Mouse (Mus musculus): ENCODE measurements around the gene Pcbp2. TPM values are rescaled to one million over a fixed set of nuclear protein-coding genes. Genes with fewer than 3 reads are reported as not detected.

The Pcbp2 gene
- polyA plus RNA-seq, 1 experiment from 2014 or later = 90.7 TPM

GRCm38 (mm10) chr15:102524892-102525485 lies 54.6 kb downstream of the Pcbp2 start, which contains the start of gene Npff:
Npff (minus strand) TSS chr15:102524942.
- no peak within 1 kb of the TSS for H3K27ac ChIP-seq (replicated peaks)
- ATAC-seq (ENCODE audit: low FRiP score, low TSS enrichment) = peak; percentile 50; the same call in 1 of the 2 replicates
- WGBS = 3% methylated on average over 3 of the region's 3 CpGs
- no peaks in the 10 kb centered on the region for H3K4me1 ChIP-seq (replicated peaks; ENCODE audit: control insufficient read depth, insufficient read depth)
- DNase-seq (ENCODE audit: low spot score) = peak; percentile 83
- H3K27me3 ChIP-seq (ENCODE audit: control insufficient read depth, insufficient read depth, low read length) = no peaks in the 10 kb centered on the region
- H3K9ac ChIP-seq (ENCODE audit: low read length) = no peak within 1 kb of the TSS
- TF ChIP-seq CTCF (IDR thresholded peaks at IDR 0.05; ENCODE audit: low read depth) (peak; percentile 96), EP300 (optimal IDR thresholded peaks at IDR 0.05) (no peak)
- no peaks in the 10 kb centered on the region for H3K9me3 ChIP-seq (ENCODE audit: control insufficient read depth, low read length)
- no peak within 1 kb of the TSS for H3K4me3 ChIP-seq (ENCODE audit: low read depth, low read length)
- no peak within 1 kb of the TSS for H3K4me2 ChIP-seq (replicated peaks; ENCODE audit: low read depth)
- H3K36me3 ChIP-seq (ENCODE audit: control insufficient read depth, insufficient read depth, low read length) = peaks cover 13% of the 10 kb centered on the region; the same call in 1 of the 2 replicates

DNA sequence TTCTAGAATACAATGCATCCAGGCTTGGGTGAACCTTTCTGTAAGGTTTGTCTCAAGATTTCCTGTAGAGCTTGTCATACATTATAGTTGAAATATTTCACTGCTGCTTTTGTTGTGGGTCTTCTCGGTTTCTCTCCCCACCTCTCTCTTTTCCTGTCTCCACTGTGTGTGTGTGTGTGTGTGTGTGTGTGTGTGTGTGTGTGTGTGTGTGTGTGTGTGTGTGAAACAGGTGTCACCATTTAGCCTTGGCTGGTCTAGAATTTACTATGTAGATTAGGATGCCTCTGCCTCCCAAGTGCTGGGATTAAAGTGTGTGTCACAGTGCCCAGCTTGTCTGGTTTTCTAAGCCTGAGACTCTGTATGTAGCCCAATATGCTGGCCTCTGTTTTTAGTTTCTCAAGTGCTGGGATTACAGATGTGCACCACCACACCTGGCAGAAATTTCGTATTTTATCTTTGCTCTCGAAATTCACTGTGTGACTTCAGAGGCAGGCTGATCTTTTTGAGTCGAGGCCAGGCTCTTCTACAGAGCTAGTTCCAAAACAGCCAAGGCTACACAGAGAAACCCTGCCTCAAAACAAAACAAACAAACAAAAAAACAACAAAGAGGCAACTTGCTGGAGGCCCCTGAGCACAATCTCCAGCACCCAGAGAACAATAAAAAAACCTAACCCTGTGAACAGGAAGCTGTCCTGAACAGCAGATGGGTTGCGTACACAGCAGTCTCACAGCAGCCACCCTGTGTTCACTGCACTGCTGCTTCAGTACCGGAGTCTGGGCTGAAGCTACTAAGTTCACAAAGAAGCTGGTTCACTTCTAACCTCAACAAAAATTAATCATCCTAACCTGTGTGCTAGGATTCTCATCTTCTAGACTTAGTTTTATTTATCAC lies 56.0 kb downstream of the Pcbp2 start:
- DNase-seq (ENCODE audit: low spot score) (no peak), ATAC-seq (ENCODE audit: low FRiP score, low TSS enrichment) (no peak)
- Histone ChIP-seq H3K27me3 (ENCODE audit: control insufficient read depth, insufficient read depth, low read length) (no peaks in the 10 kb centered on the region), H3K36me3 (ENCODE audit: control insufficient read depth, insufficient read depth, low read length) (peaks cover 22% of the 10 kb centered on the region; the same call in 1 of the 2 replicates), H3K9me3 (ENCODE audit: control insufficient read depth, low read length) (no peaks in the 10 kb centered on the region), H3K9ac (ENCODE audit: low read length) (no peak overlapping the region), H3K4me3 (ENCODE audit: low read depth, low read length) (no peak overlapping the region), H3K4me1 (replicated peaks; ENCODE audit: control insufficient read depth, insufficient read depth) (no peaks in the 10 kb centered on the region), H3K27ac (replicated peaks) (no peak overlapping the region), H3K4me2 (replicated peaks; ENCODE audit: low read depth) (no peak overlapping the region)
- no peak for TF ChIP-seq CTCF (IDR thresholded peaks at IDR 0.05; ENCODE audit: low read depth)
- no peak for TF ChIP-seq EP300 (optimal IDR thresholded peaks at IDR 0.05)
- 74% methylated on average over 6 of the region's 6 CpGs for WGBS

DNA sequence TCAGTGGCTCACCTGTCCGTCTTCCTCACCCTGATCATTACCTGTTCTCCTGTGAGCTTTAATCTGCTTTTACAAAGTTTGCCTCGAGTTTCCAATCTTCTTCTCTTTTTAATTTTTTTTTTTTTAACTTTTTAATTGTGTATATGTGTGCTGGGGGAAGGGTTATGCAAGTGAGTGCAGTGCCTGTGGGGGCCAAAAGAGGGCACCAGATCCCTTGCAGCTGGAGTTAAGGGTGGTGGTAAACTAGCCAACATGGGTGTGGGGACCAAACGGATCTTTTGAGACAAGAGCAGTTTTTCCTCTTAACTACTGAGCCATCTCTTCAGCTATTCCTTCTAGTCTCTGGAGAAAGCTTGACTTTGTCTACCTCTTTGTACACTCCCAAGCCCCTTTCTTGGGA lies 57.6 kb downstream of the Pcbp2 start:
- no peak for DNase-seq (ENCODE audit: low spot score)
- TF ChIP-seq EP300 (optimal IDR thresholded peaks at IDR 0.05) (no peak), CTCF (IDR thresholded peaks at IDR 0.05; ENCODE audit: low read depth) (peak; percentile 61)
- WGBS = 71% methylated on average over 3 of the region's 3 CpGs
- no peak overlapping the region for H3K9ac ChIP-seq (ENCODE audit: low read length)
- H3K4me2 ChIP-seq (replicated peaks; ENCODE audit: low read depth) = no peak overlapping the region
- H3K36me3 ChIP-seq (ENCODE audit: control insufficient read depth, insufficient read depth, low read length) = peaks cover 25% of the 10 kb centered on the region
- H3K4me3 ChIP-seq (ENCODE audit: low read depth, low read length) = no peak overlapping the region
- H3K9me3 ChIP-seq (ENCODE audit: control insufficient read depth, low read length) = no peaks in the 10 kb centered on the region
- H3K27ac ChIP-seq (replicated peaks) = no peak overlapping the region
- H3K27me3 ChIP-seq (ENCODE audit: control insufficient read depth, insufficient read depth, low read length) = no peaks in the 10 kb centered on the region
- ATAC-seq (ENCODE audit: low FRiP score, low TSS enrichment) = no peak
- H3K4me1 ChIP-seq (replicated peaks; ENCODE audit: control insufficient read depth, insufficient read depth) = no peaks in the 10 kb centered on the region

- no peak overlapping the region for H3K27ac ChIP-seq (replicated peaks)
- no peak for TF ChIP-seq CTCF (IDR thresholded peaks at IDR 0.05; ENCODE audit: low read depth)
- no peak for TF ChIP-seq EP300 (optimal IDR thresholded peaks at IDR 0.05)
- H3K9me3 ChIP-seq (ENCODE audit: control insufficient read depth, low read length) = no peaks in the 10 kb centered on the region
- no peaks in the 10 kb centered on the region for H3K27me3 ChIP-seq (ENCODE audit: control insufficient read depth, insufficient read depth, low read length)
- H3K4me2 ChIP-seq (replicated peaks; ENCODE audit: low read depth) = no peak overlapping the region
- ATAC-seq (ENCODE audit: low FRiP score, low TSS enrichment) (no peak), DNase-seq (ENCODE audit: low spot score) (no peak)
- H3K4me1 ChIP-seq (replicated peaks; ENCODE audit: control insufficient read depth, insufficient read depth) = no peaks in the 10 kb centered on the region
- 90% methylated on average over 1 of the region's 1 CpGs for WGBS
- no peak overlapping the region for H3K4me3 ChIP-seq (ENCODE audit: low read depth, low read length)
- H3K36me3 ChIP-seq (ENCODE audit: control insufficient read depth, insufficient read depth, low read length) = peaks cover 29% of the 10 kb centered on the region
- H3K9ac ChIP-seq (ENCODE audit: low read length) = no peak overlapping the region
These were observed 58.1 kb downstream of the Pcbp2 start for GRCm38 (mm10) chr15:102528396-102528795.

DNA sequence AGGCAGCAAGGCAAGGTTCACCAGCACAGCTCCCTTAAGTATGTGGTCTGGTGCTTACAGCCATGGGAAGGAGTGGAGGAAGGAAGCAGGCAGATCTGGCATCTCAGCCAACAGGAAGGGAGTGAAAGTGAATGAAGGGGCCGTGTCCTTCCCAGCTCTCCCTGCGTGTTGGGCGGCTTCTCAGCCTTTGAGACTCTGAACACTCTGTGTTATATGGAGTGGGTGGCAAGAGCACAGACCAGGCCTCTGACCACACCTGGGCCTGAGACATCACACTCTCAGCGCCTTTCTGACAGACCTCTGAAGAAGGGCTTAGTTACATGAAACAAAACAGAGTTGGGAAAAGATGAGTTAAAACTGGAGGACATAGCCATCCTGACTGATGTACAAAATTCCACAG lies 60.2 kb downstream of the Pcbp2 start:
- 74% methylated on average over 4 of the region's 4 CpGs for WGBS
- no peaks in the 10 kb centered on the region for H3K27me3 ChIP-seq (ENCODE audit: control insufficient read depth, insufficient read depth, low read length)
- H3K4me3 ChIP-seq (ENCODE audit: low read depth, low read length) = no peak overlapping the region
- H3K36me3 ChIP-seq (ENCODE audit: control insufficient read depth, insufficient read depth, low read length) = peaks cover 30% of the 10 kb centered on the region
- no peak overlapping the region for H3K4me2 ChIP-seq (replicated peaks; ENCODE audit: low read depth)
- H3K9me3 ChIP-seq (ENCODE audit: control insufficient read depth, low read length) = no peaks in the 10 kb centered on the region
- DNase-seq (ENCODE audit: low spot score) (no peak), ATAC-seq (ENCODE audit: low FRiP score, low TSS enrichment) (no peak)
- TF ChIP-seq EP300 (optimal IDR thresholded peaks at IDR 0.05) (no peak), CTCF (IDR thresholded peaks at IDR 0.05; ENCODE audit: low read depth) (no peak)
- no peak overlapping the region for H3K9ac ChIP-seq (ENCODE audit: low read length)
- no peak overlapping the region for H3K27ac ChIP-seq (replicated peaks)
- no peaks in the 10 kb centered on the region for H3K4me1 ChIP-seq (replicated peaks; ENCODE audit: control insufficient read depth, insufficient read depth)

DNA sequence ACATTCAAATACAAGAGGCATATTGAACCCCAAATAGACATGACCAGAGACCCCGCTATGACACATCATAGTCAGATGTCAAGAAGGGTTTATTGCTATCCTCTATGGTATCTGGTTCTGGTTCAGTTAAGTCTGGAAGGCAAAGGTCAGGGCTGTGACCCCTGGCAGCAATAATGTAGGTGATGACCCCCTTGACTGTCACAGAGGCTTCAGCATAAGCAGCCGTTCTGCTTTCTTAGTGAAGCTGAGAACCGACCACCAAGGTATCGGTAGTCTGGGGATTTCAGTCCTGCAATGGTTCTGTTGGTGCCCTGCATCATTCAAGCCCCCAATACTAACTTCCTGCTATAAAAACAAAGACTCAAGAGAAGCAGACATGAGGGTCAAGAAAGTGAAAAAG lies 61.2 kb downstream of the Pcbp2 start:
- Histone ChIP-seq H3K9ac (ENCODE audit: low read length) (no peak overlapping the region), H3K27me3 (ENCODE audit: control insufficient read depth, insufficient read depth, low read length) (no peaks in the 10 kb centered on the region), H3K9me3 (ENCODE audit: control insufficient read depth, low read length) (no peaks in the 10 kb centered on the region), H3K27ac (replicated peaks) (no peak overlapping the region), H3K4me3 (ENCODE audit: low read depth, low read length) (no peak overlapping the region), H3K4me1 (replicated peaks; ENCODE audit: control insufficient read depth, insufficient read depth) (no peaks in the 10 kb centered on the region), H3K4me2 (replicated peaks; ENCODE audit: low read depth) (no peak overlapping the region), H3K36me3 (ENCODE audit: control insufficient read depth, insufficient read depth, low read length) (peaks cover 36% of the 10 kb centered on the region)
- WGBS = 88% methylated on average over 4 of the region's 4 CpGs
- TF ChIP-seq EP300 (optimal IDR thresholded peaks at IDR 0.05) = no peak
- TF ChIP-seq CTCF (IDR thresholded peaks at IDR 0.05; ENCODE audit: low read depth) = no peak
- ATAC-seq (ENCODE audit: low FRiP score, low TSS enrichment) (no peak), DNase-seq (ENCODE audit: low spot score) (no peak)
